Mouse (Mus musculus) megakaryocyte progenitor cell, adult 5-6 weeks (primary cell): ENCODE measurements at regions not wholly inside any gene's neighbourhood (a gene's known extent, or its start where the extent isn't known, plus 50 kb on each side); places are given as distances from the start of the nearest gene placed in this dataset.

Experiments
- ATAC-seq: replicated peaks from 2 replicates; pipeline ENCODE4 v1.8.0; 2016; ENCODE audit warnings: mild to moderate bottlenecking, moderate TSS enrichment, inconsistent platforms; ENCODE audit not compliant: poor library complexity

DNA sequence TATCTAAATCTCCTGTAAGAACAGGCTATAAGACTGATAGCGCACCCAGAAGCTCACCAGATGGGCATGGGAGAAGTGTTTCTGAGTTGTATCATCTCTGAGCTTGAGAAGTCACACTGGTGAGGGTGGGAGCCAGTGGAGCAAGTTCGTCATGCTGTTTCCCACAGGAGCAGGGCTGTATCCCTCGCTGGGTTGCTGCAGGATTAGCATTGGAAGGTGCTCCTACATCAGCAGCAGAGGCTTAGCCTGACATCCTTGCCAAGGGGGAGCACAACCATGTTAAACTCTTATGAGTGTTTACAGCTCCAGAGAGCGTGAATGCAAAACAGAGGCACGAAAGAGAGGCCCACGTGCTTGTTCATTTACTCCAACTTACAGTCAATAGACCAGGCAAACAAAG lies 395.4 kb upstream of the Atp11b start:
- no peak for ATAC-seq

DNA sequence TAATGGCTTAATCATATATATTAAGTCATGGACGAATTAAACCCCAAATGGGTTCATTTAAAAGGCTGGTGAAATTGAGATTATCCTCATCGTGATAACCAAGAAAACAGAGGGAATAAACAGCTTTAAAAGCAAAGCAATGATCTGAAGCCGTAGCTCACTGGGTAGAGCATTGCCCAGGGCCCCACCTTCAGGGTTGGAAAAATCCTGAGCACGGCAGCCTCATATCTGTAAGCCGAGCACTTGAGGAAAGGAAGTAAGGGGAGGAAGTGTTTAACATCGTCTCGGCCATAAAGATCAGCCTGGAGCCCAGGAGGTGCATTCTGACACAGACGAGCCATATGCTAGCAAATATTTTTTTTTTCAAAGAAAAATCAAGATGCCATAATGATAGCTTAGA lies 394.6 kb upstream of the Atp11b start:
- no peak for ATAC-seq

DNA sequence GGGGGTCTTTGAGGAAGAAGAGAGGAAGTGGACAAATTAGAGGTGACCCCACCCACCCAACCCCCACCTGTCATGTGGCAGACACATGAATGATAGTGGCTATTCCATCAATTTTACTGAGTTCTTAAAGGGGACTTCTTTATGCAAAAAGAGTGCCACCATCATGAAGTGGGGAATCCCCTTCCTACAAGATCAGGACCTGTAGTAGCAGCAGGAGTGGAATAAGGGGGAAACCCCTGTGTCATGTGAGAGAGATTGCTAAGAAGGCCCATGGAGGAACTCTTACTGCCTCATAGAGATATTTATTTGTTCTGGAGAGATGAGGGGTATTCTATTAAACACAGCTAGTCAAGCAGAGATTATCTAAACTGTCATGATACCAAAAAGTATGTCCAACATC lies 393.4 kb upstream of the Atp11b start:
- no peak for ATAC-seq

DNA sequence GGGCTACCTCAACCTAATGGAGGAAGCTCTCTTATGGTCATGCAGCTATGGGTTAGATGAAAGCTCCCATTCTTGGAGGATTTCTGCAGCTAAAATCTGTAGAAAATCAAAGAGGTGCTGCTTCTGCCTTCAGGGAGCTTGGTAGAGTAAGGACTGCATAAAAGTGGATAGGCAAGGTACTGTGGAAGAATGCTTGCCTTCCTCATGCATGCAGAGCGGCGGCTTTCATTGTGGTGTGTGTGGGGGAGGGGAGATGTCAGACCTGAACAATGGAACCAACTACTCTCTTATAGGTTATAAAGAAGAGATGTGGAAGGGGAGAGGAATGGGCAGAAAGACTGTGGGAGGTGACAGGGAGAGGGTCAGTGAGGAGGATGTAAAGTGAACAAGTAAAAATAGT lies 392.8 kb upstream of the Atp11b start:
- no peak for ATAC-seq

DNA sequence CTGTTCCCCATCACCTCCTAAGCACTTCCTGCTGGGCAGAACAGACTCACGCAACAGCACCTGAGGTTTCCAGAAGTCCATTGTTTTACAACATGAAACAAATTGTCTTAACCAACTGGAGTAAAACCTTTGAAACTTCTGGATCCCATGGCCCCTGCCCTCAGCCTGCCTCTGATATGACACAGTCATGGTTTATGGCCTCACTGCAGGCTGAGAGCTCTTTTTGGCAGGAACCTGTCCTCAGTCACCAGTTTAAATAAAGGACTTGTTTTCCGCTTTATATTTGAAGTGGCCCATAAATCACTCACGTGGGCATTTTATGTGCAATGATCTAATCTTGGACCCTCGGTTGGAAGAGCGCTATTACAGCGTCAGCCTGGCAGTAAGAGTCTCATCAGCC lies 388.5 kb upstream of the Atp11b start:
- ATAC-seq = no peak

DNA sequence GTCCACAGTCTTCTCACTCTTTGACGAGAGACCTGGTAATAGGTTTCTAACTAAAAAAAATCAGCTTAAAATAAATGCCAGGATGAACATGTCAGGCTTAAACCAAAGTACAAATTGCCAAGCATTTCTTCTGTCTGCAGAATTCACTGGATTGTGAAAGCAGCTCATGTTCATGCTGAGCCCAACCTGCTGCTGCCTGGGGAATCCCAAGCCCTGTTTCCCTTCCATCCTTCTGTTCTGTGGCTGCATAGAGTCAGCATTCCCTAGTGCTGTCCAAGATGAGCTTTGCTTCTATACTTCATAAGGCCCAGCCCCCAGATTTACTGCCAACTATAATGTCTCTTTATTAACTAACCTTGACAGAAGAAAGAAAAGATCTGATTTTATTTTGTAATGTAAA lies 381.6 kb upstream of the Atp11b start:
- ATAC-seq = no peak

DNA sequence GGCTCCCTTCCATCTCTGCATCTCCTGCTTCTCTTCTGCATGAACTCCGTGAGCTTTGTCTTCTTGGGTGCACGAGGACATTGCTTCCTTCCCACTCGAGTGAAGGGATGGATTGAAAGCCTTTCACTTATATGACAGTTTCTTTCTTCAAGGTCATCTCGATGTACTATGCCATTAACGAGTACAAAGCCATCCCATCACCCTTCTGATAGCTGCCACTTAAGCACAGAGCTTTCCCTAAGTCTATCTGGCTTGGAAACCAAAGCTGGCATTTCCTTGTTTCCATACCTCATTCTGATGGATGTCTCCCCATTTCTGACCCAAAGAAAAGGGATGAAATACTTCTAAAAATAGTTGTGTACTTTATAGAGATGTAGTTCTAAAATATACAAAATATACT lies 366.5 kb upstream of the Atp11b start:
- no peak for ATAC-seq

DNA sequence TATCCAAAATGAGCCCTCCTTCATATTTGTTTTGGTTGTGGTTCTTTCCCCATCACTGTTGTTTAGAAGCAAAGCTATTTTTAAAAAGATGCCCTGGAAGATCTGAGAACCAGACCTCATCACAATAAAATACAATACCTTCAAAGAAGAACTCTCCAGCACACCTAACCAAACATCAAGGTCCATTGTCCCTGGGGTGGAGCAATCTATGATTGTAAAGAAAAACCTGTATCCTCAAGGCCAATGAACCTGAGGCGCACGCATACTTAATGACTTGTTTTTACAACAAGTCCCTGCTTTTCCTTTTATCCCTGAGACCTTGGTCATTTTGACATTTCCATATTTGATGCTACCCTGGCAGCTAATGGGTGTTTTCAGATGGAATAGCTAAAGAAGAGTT lies 361.2 kb upstream of the Atp11b start:
- ATAC-seq = no peak

DNA sequence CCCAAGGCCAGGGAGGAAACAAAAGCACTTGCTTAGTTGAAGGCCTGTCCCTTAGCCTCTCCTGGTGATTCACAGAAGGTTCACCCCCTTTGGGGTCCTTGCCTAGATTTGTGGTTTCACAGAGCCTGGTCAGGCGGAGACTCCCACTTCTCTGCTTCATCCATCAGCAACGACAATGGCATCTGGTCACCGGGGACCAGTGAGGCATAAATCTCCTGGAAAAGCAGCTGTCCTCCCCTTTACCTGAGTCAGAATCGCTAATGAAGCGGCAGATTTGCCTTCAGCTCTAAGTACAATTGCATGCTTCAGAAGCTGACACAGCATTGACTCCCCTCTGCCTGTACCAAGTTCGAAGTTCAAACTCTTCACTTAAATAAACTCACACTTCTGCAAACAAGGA lies 353.7 kb upstream of the Atp11b start:
- no peak for ATAC-seq

DNA sequence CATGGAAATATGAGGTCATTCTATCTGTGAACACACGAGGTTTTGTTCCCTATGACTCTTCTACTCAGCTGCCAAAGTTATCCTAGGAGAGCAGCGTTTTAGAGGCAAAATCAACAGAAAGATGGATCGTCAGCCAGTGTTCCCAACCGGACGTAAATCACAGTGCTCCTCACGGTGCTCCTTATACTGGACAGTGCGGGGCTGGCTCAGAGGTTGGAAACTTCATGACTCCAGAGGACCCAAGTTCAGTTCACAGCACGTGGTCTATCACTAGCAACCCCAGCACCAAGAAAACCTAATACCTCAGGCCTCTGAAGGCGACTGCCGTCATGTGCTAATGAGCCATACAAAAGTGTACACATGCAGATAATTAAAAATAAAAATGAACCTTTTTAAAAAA lies 351.2 kb upstream of the Atp11b start:
- ATAC-seq = no peak

DNA sequence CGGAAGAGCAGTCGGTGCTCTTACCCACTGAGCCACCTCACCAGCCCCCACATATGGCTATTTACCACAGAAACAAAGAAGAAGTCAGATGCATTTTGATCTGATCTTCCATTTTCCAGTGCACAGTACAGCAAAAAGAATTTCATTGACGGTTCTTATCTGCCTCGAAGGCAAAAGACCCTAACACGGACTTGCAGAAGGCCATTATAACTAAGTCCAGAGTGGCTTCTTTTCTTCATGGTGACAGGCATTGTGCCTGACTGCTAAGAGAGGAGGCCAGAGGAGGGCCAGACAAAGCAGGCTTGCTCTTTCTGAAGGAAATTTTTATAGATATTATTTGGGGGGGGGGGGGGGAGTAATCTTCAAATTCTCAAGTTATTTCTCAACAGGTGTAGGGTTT lies 350.0 kb upstream of the Atp11b start:
- no peak for ATAC-seq

DNA sequence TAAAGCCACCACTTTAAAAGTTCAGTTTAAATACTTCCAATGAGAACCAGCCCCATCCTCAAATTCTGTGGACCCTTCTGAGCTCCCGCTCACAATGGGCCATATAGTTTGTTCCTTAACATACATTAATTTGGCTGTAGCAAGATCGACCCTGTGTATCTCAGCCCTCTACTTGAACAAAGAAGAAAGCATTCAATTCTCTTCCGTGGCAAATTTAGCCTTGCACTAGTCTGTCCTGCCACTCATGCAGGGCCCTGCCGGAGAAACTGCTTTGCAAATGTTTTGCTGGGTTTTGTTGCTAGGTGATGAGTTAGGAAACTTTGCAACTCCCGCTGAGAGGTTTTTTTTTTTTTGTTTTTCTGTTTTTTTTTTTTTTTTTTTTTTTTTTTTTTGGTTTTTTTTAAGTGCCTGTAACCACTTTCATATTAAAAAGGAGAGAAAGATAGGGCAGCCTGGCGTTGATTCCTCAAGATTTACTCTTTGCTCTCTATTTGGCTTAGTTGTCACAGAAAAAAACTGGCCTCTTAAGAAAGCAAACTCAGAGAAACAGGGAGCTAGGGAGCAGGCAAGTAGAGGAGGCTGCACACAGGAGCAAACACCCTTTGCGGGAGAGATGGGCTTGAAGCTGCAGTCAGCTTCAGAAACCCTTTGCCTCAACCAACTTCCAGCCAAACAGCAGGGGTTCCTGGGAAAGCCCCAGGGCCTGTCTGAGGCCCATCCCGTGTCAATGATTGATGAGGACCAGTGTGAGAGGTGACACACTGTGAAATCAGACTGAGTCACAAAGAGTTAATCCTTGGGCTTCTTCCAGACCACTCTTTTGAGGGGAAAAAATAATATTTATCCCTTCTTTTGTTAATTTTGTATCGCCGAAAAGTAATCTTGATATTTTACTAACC lies 349.2 kb upstream of the Atp11b start:
- no peak for ATAC-seq

DNA sequence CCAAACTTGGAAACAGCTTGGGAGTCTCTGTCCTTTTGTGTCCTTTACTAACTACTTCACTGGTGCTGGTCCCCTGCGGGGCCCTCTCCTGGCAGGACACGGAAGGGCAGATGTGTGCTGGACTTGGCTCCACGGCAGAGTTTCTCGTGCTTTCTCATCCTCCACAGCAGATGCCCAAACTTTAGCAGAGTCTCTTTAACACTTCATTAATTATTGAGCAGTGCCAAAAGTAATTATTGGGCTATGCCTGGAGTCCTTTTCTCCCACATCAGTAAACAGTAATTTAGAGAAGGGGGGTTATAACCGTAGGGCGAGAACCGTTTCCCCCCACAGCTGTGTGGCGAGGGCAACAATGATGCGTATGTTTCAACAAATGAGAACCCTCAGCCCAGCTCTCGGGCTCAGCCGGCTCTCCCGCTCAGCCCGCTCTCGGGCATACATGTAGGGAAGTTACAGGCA lies 348.3 kb upstream of the Atp11b start:
- ATAC-seq = no peak

DNA sequence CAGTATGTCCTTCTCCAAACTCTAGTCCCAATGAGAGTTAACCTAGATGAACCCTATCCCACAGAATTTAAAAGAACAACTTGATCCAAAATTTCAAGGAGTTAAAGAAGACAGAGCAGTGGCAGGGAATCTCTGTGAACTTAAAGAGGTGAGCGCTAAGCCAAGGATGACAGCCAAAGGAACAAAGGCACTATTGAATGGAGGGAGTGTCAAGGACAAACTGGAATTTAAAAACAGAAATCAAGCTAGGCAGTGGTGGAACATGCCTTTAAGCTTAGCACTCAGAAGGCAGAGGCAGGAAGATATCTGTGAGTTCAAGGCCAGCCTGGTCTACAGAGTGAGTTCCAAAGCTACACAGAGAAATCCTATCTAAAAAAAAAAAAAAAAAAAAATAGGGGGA lies 316.2 kb upstream of the Atp11b start:
- no peak for ATAC-seq

DNA sequence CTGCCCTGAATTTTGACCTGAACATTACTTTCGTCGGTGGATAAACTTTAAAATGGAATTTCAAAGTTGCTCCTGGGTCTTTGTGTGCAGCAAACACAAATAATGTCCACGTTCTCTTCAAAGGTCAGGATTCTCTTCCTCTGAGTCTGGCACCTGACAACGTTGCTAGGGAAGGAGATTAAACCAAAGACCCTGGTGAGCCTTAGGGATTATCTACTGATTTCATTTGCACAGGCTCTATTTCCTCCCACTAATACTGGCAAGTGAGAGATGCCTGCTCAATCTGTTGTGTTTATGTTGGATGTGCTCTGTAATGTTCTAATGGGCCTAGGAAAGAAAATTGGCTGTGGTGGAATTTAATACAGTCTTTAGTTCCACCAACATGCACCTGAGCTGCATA lies 291.0 kb upstream of the Atp11b start:
- ATAC-seq = no peak

DNA sequence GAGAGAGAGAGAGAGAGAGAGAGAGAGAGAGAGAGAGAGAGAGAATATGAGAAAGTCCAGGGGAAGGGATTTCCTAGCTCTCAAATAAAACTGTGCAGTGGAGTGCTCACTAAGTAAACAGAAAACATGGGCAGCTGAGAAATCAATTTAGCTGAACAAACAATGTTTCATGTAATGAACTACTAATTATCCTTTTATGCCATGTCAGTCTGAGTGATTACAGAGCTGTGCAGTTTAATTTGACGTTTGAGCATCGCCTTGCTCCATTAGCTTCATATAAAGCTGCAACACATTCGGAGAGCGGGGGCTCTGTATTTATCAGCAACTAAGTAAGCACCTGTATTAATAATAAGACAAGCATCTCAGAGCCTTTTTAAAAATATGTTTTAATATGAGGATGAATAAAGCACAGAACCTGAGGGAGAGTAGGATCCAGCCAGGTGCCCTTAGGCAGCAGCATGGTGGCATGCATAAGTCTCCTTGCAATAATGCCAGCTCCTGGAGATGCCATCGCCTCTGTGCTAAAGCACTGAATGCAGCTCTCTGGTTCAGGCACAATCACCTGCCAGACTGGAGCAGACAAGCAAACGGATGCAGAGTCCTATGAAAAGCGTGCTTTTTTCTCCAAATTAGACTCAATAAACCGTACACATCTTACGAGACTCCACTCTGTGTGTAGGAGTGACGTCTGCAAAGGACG lies 289.5 kb upstream of the Atp11b start:
- ATAC-seq = no peak

DNA sequence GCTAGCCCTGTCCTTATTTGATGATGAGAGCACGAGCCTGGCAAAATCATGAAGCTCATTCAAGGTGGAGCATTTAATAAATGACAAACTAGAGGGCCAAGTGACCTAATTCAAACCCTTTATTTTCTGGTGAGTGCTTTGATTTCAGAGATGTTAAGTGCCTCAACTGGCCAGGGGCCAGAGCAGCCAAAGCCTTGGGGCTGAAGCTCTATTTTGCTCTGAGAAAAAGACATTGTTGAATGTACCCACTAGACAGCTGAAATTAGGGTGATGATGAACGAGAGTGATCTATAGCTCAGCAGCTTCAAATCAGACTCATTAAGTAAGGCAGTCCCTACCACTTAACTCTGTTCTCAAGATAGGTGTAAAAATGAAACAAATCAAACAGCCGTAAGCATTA lies 287.9 kb upstream of the Atp11b start:
- ATAC-seq = no peak

DNA sequence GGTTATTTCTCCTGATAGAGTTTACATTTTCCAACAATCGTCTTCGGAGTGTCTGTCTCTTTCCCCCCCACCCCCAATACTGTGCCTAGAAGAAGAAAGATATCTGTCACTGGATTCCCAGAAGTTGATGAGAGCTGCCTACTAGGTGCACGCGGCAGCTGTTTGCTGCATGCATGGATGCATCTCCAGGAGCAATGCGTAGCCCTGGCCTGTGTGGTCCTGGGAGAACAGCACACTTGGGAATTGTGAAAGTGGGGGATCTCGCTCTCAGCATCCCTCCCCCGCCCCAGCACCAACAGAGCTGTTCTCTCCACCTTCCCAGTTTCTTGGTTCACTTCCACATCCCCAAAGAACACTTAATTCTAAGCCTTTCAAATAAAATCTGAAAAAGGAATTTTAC lies 280.6 kb upstream of the Atp11b start:
- no peak for ATAC-seq

DNA sequence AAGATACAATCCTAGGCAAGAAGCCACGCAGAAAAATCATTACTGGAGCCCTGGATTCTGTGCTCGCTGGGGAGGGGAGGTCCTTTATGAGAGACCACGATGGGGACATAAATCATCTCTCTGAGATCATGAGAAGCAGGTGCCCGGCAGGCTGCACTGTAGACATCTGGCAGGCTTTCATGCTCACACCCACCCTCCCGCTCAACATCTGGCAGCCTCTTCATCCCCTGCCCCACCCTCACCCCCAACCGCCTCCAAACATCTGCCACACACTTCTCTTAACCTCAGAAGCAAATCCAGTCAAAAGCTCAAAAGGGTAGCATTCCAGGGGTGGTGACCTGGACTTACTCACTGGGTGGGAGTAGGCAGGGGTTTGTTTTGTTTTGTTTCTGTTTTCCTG lies 279.5 kb upstream of the Atp11b start:
- ATAC-seq = no peak

DNA sequence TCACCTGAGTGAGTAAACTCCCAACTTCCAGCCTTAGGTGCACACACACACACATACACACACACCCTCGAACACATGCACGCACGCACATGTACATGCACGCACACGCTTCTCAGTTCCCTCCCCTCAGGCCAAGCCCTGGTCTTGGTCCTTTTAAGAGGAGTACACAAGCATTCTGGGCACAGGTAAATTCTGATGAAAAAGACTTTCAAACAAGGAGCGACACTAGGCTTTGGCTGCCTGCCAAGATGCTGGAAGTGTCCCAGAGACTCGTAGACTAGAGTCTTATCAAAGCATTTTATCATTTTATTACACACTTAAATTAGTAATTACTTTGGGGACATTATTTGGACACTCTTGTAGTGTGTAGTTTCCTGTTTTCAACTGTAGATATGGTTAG lies 278.6 kb upstream of the Atp11b start:
- ATAC-seq = no peak

DNA sequence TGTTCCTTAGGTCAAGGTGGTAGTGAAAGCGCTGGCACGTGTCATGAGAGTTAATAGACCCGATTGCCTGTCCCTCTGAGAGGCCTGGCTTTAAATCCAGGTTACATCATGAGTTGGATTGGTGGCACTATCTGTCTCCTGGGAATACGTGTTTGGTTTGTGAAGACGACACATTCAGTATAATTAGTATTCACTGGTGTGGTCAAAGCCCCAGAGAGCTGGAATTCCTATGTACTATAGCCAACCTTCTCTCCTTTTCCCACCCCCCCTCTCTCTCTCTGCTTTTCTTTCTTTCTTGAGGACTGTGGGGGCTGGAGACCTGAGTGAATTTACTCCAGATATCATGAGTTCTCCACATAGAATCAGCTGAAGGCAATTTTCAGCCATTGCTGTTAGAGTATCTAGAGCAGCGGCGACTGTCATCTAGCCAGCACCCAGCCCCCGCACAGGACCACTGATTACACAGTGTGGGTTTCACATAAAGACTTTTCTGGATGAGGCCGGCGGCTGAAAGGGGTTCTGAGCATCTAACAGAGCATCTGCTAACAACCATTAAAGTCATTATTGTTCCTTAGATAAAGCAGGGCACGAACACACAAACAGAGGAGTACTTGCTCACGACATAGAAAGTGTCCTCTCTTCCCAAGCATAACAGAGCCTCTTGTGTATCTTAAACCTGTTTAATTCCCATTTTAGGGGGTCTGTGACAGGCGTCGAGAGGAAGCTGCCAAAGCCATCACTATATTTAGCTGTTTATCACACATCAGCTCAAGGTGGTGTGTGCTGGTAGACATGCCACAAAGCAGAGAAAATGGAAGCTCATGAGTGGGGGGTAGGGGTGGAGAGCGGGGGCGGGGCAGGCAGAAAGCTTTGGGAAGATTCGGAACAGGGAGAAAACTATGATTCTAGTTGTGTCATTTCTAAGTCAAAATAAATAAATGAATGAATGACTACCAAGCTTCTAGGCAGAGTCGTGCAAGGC lies 272.9 kb upstream of the Atp11b start:
- no peak for ATAC-seq
